Mouse (Mus musculus): Measurements from ENCODE around the gene Atf6. TPM values are rescaled to one million over a fixed set of nuclear protein-coding genes. Genes with fewer than 3 reads are reported as not detected.

Atf6 gene
- total and polyA plus RNA-seq, 3 experiments, result 33.8 to 47.0 (median 35.3) TPM

DNA sequence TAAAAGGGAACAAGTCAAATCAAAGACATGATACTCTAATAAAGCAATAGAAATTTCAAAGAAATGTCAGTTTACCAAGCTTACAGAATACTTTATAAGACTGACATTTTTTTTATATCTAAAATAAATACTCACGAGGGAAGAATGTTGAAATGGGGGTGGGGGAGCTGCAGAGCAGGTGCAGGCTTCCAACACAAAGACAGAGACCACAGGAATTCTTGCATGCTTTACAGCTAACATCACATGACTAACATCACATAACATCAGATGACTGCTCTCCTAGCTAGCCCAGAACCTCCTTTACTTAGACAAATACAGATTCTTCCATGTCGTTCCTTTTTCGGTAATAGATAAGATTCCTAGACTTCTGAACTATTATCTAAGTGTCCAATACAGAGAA lies 76.6 kb downstream of the Atf6 start:
- Histone ChIP-seq H3K9me3 (replicated peaks; ENCODE audit: low read length) (no peaks in the 10 kb centered on the region), H3K36me3 (replicated peaks in 1 of 2; ENCODE audit: control insufficient read depth in 1 of 2, insufficient read depth in 1 of 2, low read length in 1 of 2) (peaks cover 52 to 81% of the 10 kb centered on the region in 2 experiments), H3K4me2 (ENCODE audit: insufficient read depth, low read depth, poor library complexity, severe bottlenecking) (no peak overlapping the region), H3K4me1 (ENCODE audit: control insufficient read depth in 1 of 2, insufficient read depth in 2 of 2) (peaks cover under 1 to 46% of the 10 kb centered on the region in 2 experiments; a peak in 3 of 4 replicates), H3K79me2 (replicated peaks; ENCODE audit: control insufficient read depth, extremely low read depth, insufficient read depth, poor library complexity, severe bottlenecking) (peaks cover 6% of the 10 kb centered on the region; the same call in 1 of the 2 replicates), H3K9ac (ENCODE audit: insufficient read depth, low read depth) (no peak overlapping the region), H3K27me3 (replicated peaks) (no peaks in the 10 kb centered on the region), H3K4me3 (replicated peaks in 1 of 3; ENCODE audit: low read depth in 2 of 3, low read length in 2 of 3, poor library complexity in 1 of 3) (no peak overlapping the region), H3K27ac (ENCODE audit: insufficient read depth, low read depth) (no peak overlapping the region)
- no peak for DNase-seq (ENCODE audit: extremely low read depth)
- dilution Hi-C loops (cut with MboI; ENCODE audit: extremely low pct_ligation_motif_present, extremely low pct_unique_long_range_greater_than_20kb, low sequenced_read_pairs), result no loop called here
- TF ChIP-seq SMC3 (IDR thresholded peaks at IDR 0.05; ENCODE audit: low read depth, low read length) (no peak), RAD21 (IDR thresholded peaks at IDR 0.05; ENCODE audit: low read depth, low read length) (no peak), ZC3H11A (IDR thresholded peaks at IDR 0.05; ENCODE audit: low read depth, low read length) (no peak), CTCF (conservative IDR thresholded peaks at IDR 0.05 in 1 of 2, IDR thresholded peaks at IDR 0.05 in 1 of 2; ENCODE audit: low read depth in 2 of 2, low read length in 2 of 2) (no peak), POLR2A (IDR thresholded peaks at IDR 0.05; ENCODE audit: low read depth, low read length) (no peak), JUN (IDR thresholded peaks at IDR 0.05; ENCODE audit: insufficient read depth, low read depth, low read length) (no peak), E2F4 (IDR thresholded peaks at IDR 0.05; ENCODE audit: insufficient replicate concordance, low read depth, low read length) (no peak), ZKSCAN1 (IDR thresholded peaks at IDR 0.05; ENCODE audit: borderline replicate concordance, low read depth, low read length) (no peak), NRF1 (IDR thresholded peaks at IDR 0.05; ENCODE audit: low read depth, low read length) (no peak), CHD2 (IDR thresholded peaks at IDR 0.05; ENCODE audit: low read length) (no peak), MEF2A (IDR thresholded peaks at IDR 0.05; ENCODE audit: borderline replicate concordance, low read depth, low read length) (no peak)
- in situ Hi-C loops (cut with MboI; ENCODE audit: low pct_ligation_motif_present, low pct_unique_long_range_greater_than_20kb, low sequenced_read_pairs), result no loop called here

DNA sequence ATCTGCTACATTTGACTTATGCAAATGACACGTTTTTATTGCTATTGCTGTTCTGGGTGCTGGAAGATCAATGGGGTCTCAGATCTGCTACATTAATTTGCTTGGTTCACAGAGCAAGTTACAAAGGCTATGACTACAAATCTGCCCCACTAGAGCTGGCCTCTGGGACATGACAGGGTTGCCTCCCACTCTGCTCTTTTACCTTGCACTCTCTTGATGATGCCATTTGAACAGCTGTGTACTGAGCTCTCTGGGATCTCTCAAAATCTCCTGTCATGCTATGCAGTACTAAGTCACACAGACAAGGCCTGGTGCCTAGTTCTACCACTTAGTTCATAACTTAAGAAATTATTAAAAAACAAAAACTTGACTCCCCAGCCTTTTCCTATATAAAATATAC lies 79.9 kb downstream of the Atf6 start:
- no peak overlapping the region for H3K4me2 ChIP-seq (ENCODE audit: insufficient read depth, low read depth, poor library complexity, severe bottlenecking)
- H3K9ac ChIP-seq (ENCODE audit: insufficient read depth, low read depth), result no peak overlapping the region
- no peak for TF ChIP-seq ZNF384 (IDR thresholded peaks at IDR 0.05; ENCODE audit: low read depth, low read length)
- no peak for TF ChIP-seq UBTF (IDR thresholded peaks at IDR 0.05; ENCODE audit: low read depth, low read length)
- TF ChIP-seq KAT2A (IDR thresholded peaks at IDR 0.05; ENCODE audit: insufficient replicate concordance, low read length), result no peak
- TF ChIP-seq SIN3A (IDR thresholded peaks at IDR 0.05; ENCODE audit: low read length), result no peak
- TF ChIP-seq ZKSCAN1 (IDR thresholded peaks at IDR 0.05; ENCODE audit: borderline replicate concordance, low read depth, low read length), result no peak
- no peak for TF ChIP-seq SMC3 (IDR thresholded peaks at IDR 0.05; ENCODE audit: low read depth, low read length)
- peaks cover 0 to 14% of the 10 kb centered on the region in 2 experiments; a peak in 2 of 4 replicates for H3K4me1 ChIP-seq (ENCODE audit: control insufficient read depth in 1 of 2, insufficient read depth in 2 of 2)
- in situ Hi-C loops (cut with MboI; ENCODE audit: low pct_ligation_motif_present, low pct_unique_long_range_greater_than_20kb, low sequenced_read_pairs) (no loop called here), dilution Hi-C loops (cut with MboI; ENCODE audit: extremely low pct_ligation_motif_present, extremely low pct_unique_long_range_greater_than_20kb, low sequenced_read_pairs) (no loop called here)
- H3K4me3 ChIP-seq (replicated peaks in 1 of 3; ENCODE audit: low read depth in 2 of 3, low read length in 2 of 3, poor library complexity in 1 of 3), result no peak overlapping the region
- H3K79me2 ChIP-seq (replicated peaks; ENCODE audit: control insufficient read depth, extremely low read depth, insufficient read depth, poor library complexity, severe bottlenecking), result 0 out of 2 replicates have a peak, but pooled peaks cover 2% of the 10 kb centered on the region
- no peaks in the 10 kb centered on the region for H3K27me3 ChIP-seq (replicated peaks)
- DNase-seq (ENCODE audit: extremely low read depth), result no peak
- H3K27ac ChIP-seq (ENCODE audit: insufficient read depth, low read depth), result no peak overlapping the region
- peaks cover 54 to 83% of the 10 kb centered on the region in 2 experiments for H3K36me3 ChIP-seq (replicated peaks in 1 of 2; ENCODE audit: control insufficient read depth in 1 of 2, insufficient read depth in 1 of 2, low read length in 1 of 2)
- H3K9me3 ChIP-seq (replicated peaks; ENCODE audit: low read length), result no peaks in the 10 kb centered on the region
